Mouse (Mus musculus) G1E (cell line): ENCODE data around the gene Myo3a.

ENCODE experiments used
- CTCF ChIP-seq: IDR thresholded peaks from 2 replicates; pipeline ENCODE4 v1.5.1; 2012; ENCODE audit warnings: low read depth, low read length, inconsistent platforms, mixed read lengths
- GATA1 ChIP-seq: IDR thresholded peaks from 2 replicates; pipeline ENCODE4 v1.6.1; 2012; ENCODE audit warnings: borderline replicate concordance, low read length, inconsistent platforms, mixed read lengths
- GATA2 ChIP-seq: IDR thresholded peaks from 2 replicates; pipeline ENCODE4 v1.6.1; 2012; ENCODE audit warnings: low read depth, low read length, inconsistent platforms, borderline replicate concordance
- POLR2AphosphoS5 ChIP-seq: IDR thresholded peaks from 2 replicates; pipeline ENCODE4 v1.6.1; 2012; ENCODE audit warnings: low read depth, low read length, inconsistent platforms; ENCODE audit not compliant: insufficient replicate concordance
- TAL1 ChIP-seq: conservative IDR thresholded peaks from 2 replicates; pipeline ENCODE4 v1.6.1; 2012; ENCODE audit warnings: low read depth, low read length, inconsistent platforms, mixed read lengths

DNA sequence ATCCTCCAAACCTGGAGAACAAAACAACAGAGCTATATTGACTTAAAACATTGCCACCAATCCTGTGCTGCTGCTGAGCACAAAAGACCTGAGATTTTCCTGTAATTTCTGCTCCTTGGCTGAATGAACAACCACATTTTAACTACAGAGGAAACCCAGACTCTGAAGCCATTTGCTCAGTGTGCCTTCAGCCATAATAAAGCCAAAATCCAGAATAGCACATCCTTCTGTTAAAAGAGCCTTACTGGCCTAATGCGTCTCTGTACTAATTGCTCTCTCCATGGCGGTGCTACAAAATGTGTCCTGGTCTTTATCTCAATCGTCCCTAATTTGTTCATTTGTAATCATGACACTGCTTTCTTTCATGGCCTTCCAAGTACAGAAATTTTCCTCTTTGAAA, 23.2 kb downstream of the Myo3a start:
- TF ChIP-seq CTCF (no peak), TAL1 (no peak), POLR2AphosphoS5 (no peak), GATA1 (no peak), GATA2 (no peak)
